Mouse (Mus musculus): ENCODE measurements around the gene Dnmt3a. TPM values are rescaled to one million over a fixed set of nuclear protein-coding genes. Genes with fewer than 3 reads are reported as not detected.

Dnmt3a gene
- polyA plus RNA-seq, 1 experiment from 2014 or later = 126 TPM

- no peaks in the 10 kb centered on the region for H3K36me3 ChIP-seq
- H3K27ac ChIP-seq = peak overlapping the region; percentile 55
- H3K27me3 ChIP-seq (replicated peaks) = no peaks in the 10 kb centered on the region
- peaks cover 55% of the 10 kb centered on the region for H3K4me1 ChIP-seq
- ATAC-seq (ENCODE audit: insufficient read depth, low FRiP score, low read depth) = no peak
- no peak overlapping the region for H3K4me3 ChIP-seq (replicated peaks)
- WGBS = 44% methylated on average over 5 of the region's 5 CpGs
- no peak overlapping the region for H3K4me2 ChIP-seq
- H3K9me3 ChIP-seq = no peaks in the 10 kb centered on the region
- no peak overlapping the region for H3K9ac ChIP-seq
These were observed 17.3 kb upstream of the Dnmt3a start for GRCm38 (mm10) chr12:3788421-3789051.

GRCm38 (mm10) chr12:3789626-3790185 lies 16.1 kb upstream of the Dnmt3a start:
- no peaks in the 10 kb centered on the region for H3K27me3 ChIP-seq (replicated peaks)
- H3K4me2 ChIP-seq = no peak overlapping the region
- H3K4me1 ChIP-seq = peaks cover 46% of the 10 kb centered on the region
- no peak overlapping the region for H3K27ac ChIP-seq
- H3K4me3 ChIP-seq (replicated peaks) = no peak overlapping the region
- no peak overlapping the region for H3K9ac ChIP-seq
- no peaks in the 10 kb centered on the region for H3K9me3 ChIP-seq
- ATAC-seq (ENCODE audit: insufficient read depth, low FRiP score, low read depth) = no peak
- no peaks in the 10 kb centered on the region for H3K36me3 ChIP-seq
- WGBS = 60% methylated on average over 5 of the region's 5 CpGs

- H3K27ac ChIP-seq = no peak overlapping the region
- no peaks in the 10 kb centered on the region for H3K9me3 ChIP-seq
- H3K4me3 ChIP-seq (replicated peaks) = peak overlapping the region; percentile 40
- WGBS = 40% methylated on average over 7 of the region's 7 CpGs
- H3K9ac ChIP-seq = no peak overlapping the region
- no peaks in the 10 kb centered on the region for H3K27me3 ChIP-seq (replicated peaks)
- H3K4me1 ChIP-seq = peaks cover 35% of the 10 kb centered on the region
- no peak for ATAC-seq (ENCODE audit: insufficient read depth, low FRiP score, low read depth)
- H3K36me3 ChIP-seq = no peaks in the 10 kb centered on the region
- H3K4me2 ChIP-seq = peak overlapping the region; percentile 73
These were observed 14.6 kb upstream of the Dnmt3a start for GRCm38 (mm10) chr12:3791257-3791656.

GRCm38 (mm10) chr12:3791732-3792131 lies 14.1 kb upstream of the Dnmt3a start:
- Histone ChIP-seq H3K9ac (no peak overlapping the region), H3K9me3 (no peaks in the 10 kb centered on the region), H3K4me2 (peak overlapping the region; percentile 73), H3K36me3 (no peaks in the 10 kb centered on the region), H3K4me1 (peaks cover 33% of the 10 kb centered on the region), H3K27ac (no peak overlapping the region), H3K4me3 (replicated peaks) (peak overlapping the region; percentile 40), H3K27me3 (replicated peaks) (no peaks in the 10 kb centered on the region)
- ATAC-seq (ENCODE audit: insufficient read depth, low FRiP score, low read depth) = peak; percentile 88
- WGBS = under 1% methylated on average over 22 of the region's 22 CpGs

- Histone ChIP-seq H3K9ac (no peak overlapping the region), H3K4me3 (replicated peaks) (peak overlapping the region; percentile 40), H3K27ac (no peak overlapping the region), H3K4me1 (peaks cover 30% of the 10 kb centered on the region), H3K36me3 (no peaks in the 10 kb centered on the region), H3K27me3 (replicated peaks) (no peaks in the 10 kb centered on the region), H3K9me3 (no peaks in the 10 kb centered on the region), H3K4me2 (peak overlapping the region; percentile 73)
- ATAC-seq (ENCODE audit: insufficient read depth, low FRiP score, low read depth) = no peak
- WGBS = 17% methylated on average over 8 of the region's 8 CpGs
These were observed 13.6 kb upstream of the Dnmt3a start for GRCm38 (mm10) chr12:3792248-3792647.

- H3K4me3 ChIP-seq (replicated peaks) = no peak overlapping the region
- H3K36me3 ChIP-seq = no peaks in the 10 kb centered on the region
- no peaks in the 10 kb centered on the region for H3K27me3 ChIP-seq (replicated peaks)
- 19% methylated on average over 4 of the region's 4 CpGs for WGBS
- peaks cover 5% of the 10 kb centered on the region; the same call in 1 of the 2 replicates for H3K4me1 ChIP-seq
- no peaks in the 10 kb centered on the region for H3K9me3 ChIP-seq
- no peak; the same call in 1 of the 2 replicates for ATAC-seq (ENCODE audit: insufficient read depth, low FRiP score, low read depth)
- no peak overlapping the region for H3K27ac ChIP-seq
- no peak overlapping the region for H3K9ac ChIP-seq
- no peak overlapping the region for H3K4me2 ChIP-seq
These were observed 10.2 kb upstream of the Dnmt3a start for GRCm38 (mm10) chr12:3795569-3795968.

- Histone ChIP-seq H3K4me2 (no peak overlapping the region), H3K9ac (no peak overlapping the region), H3K27ac (no peak overlapping the region), H3K36me3 (no peaks in the 10 kb centered on the region), H3K9me3 (no peaks in the 10 kb centered on the region), H3K4me3 (replicated peaks) (no peak overlapping the region), H3K4me1 (no peaks in the 10 kb centered on the region), H3K27me3 (replicated peaks) (no peaks in the 10 kb centered on the region)
- no peak for ATAC-seq (ENCODE audit: insufficient read depth, low FRiP score, low read depth)
- 92% methylated on average over 1 of the region's 1 CpGs for WGBS
These were observed 6.3 kb upstream of the Dnmt3a start for GRCm38 (mm10) chr12:3799551-3799950.

- no peaks in the 10 kb centered on the region for H3K36me3 ChIP-seq
- peak; percentile 84 for ATAC-seq (ENCODE audit: insufficient read depth, low FRiP score, low read depth)
- peak overlapping the region; percentile 94 for H3K27ac ChIP-seq
- under 1% methylated on average over 37 of the region's 41 CpGs for WGBS
- peak overlapping the region; percentile 77 for H3K4me3 ChIP-seq (replicated peaks)
- H3K27me3 ChIP-seq (replicated peaks) = no peaks in the 10 kb centered on the region
- peak overlapping the region; percentile 76 for H3K4me2 ChIP-seq
- peaks cover 43% of the 10 kb centered on the region for H3K4me1 ChIP-seq
- H3K9ac ChIP-seq = peak overlapping the region; percentile 81
- H3K9me3 ChIP-seq = no peaks in the 10 kb centered on the region
These were observed 471 bp downstream of the Dnmt3a start for GRCm38 (mm10) chr12:3806271-3806684.

GRCm38 (mm10) chr12:3806703-3807547 lies 1.1 kb downstream of the Dnmt3a start:
- peak overlapping the region; percentile 76 for H3K4me2 ChIP-seq
- H3K4me3 ChIP-seq (replicated peaks) = peak overlapping the region; percentile 77
- no peaks in the 10 kb centered on the region for H3K36me3 ChIP-seq
- peak overlapping the region; percentile 81 for H3K9ac ChIP-seq
- no peaks in the 10 kb centered on the region for H3K27me3 ChIP-seq (replicated peaks)
- H3K4me1 ChIP-seq = peaks cover 49% of the 10 kb centered on the region
- no peaks in the 10 kb centered on the region for H3K9me3 ChIP-seq
- peak; percentile 56 for ATAC-seq (ENCODE audit: insufficient read depth, low FRiP score, low read depth)
- H3K27ac ChIP-seq = peak overlapping the region; percentile 94
- under 1% methylated on average over 46 of the region's 141 CpGs for WGBS

GRCm38 (mm10) chr12:3807548-3808395 lies 2.0 kb downstream of the Dnmt3a start:
- Histone ChIP-seq H3K9ac (peak overlapping the region; percentile 81), H3K9me3 (no peaks in the 10 kb centered on the region), H3K4me3 (replicated peaks) (peak overlapping the region; percentile 77), H3K27ac (peak overlapping the region; percentile 94), H3K4me2 (peak overlapping the region; percentile 76), H3K4me1 (peaks cover 49% of the 10 kb centered on the region), H3K36me3 (no peaks in the 10 kb centered on the region), H3K27me3 (replicated peaks) (no peaks in the 10 kb centered on the region)
- ATAC-seq (ENCODE audit: insufficient read depth, low FRiP score, low read depth) = peak; percentile 24; the same call in 1 of the 2 replicates
- WGBS = under 1% methylated on average over 60 of the region's 105 CpGs

- WGBS = 1% methylated on average over 10 of the region's 10 CpGs
- Histone ChIP-seq H3K27me3 (replicated peaks) (no peaks in the 10 kb centered on the region), H3K9ac (peak overlapping the region; percentile 81; the same call in 1 of the 2 replicates), H3K4me3 (replicated peaks) (peak overlapping the region; percentile 77), H3K4me2 (peak overlapping the region; percentile 76), H3K4me1 (peaks cover 55% of the 10 kb centered on the region), H3K36me3 (0 out of 2 replicates have a peak, but pooled peaks cover 4% of the 10 kb centered on the region), H3K27ac (peak overlapping the region; percentile 94), H3K9me3 (no peaks in the 10 kb centered on the region)
- no peak; the same call in 1 of the 2 replicates for ATAC-seq (ENCODE audit: insufficient read depth, low FRiP score, low read depth)
These were observed 2.7 kb downstream of the Dnmt3a start for GRCm38 (mm10) chr12:3808396-3808981.

All from stomach, embryonic 15.5 days (tissue).